Mouse (Mus musculus): ENCODE results near the gene Lrig3. TPM values are rescaled to one million over a fixed set of nuclear protein-coding genes. Genes with fewer than 3 reads are reported as not detected.
A peak's percentile ranks its signal among the peaks of the same experiment; 100 is the strongest.

Gene Lrig3
- 1.3 TPM in 1 of 2 replicates, not detected in the other for polyA plus RNA-seq (2011; ENCODE audit: insufficient read depth, insufficient read length, low replicate concordance, missing spikeins)

GRCm38 (mm10) chr10:125965968-125966480 lies at the start of gene Lrig3:
Gene Lrig3 (plus strand): TSS chr10:125966168.
- Histone ChIP-seq H3K4me3 (replicated peaks; ENCODE audit: control insufficient read depth, low read depth, low read length) (peak within 1 kb of the TSS; percentile 70), H3K27ac (ENCODE audit: control insufficient read depth, insufficient read depth, low read depth, low read length, poor library complexity) (peak within 1 kb of the TSS; percentile 21; the same call in 1 of the 2 replicates), H3K4me1 (ENCODE audit: control insufficient read depth, insufficient read depth, low read length) (no peaks in the 10 kb centered on the region)
- no peak for TF ChIP-seq POLR2A (IDR thresholded peaks at IDR 0.05; ENCODE audit: borderline replicate concordance, control insufficient read depth, low read depth, low read length)
- TF ChIP-seq CTCF (IDR thresholded peaks at IDR 0.05; ENCODE audit: control insufficient read depth, insufficient read depth, low read length): no peak
- 1% methylated on average over 62 of the region's 62 CpGs for WGBS

GRCm38 (mm10) chr10:125916781-125917180 lies 49.2 kb upstream of the Lrig3 start:
- Histone ChIP-seq H3K4me3 (replicated peaks; ENCODE audit: control insufficient read depth, low read depth, low read length) (no peak overlapping the region), H3K4me1 (ENCODE audit: control insufficient read depth, insufficient read depth, low read length) (no peaks in the 10 kb centered on the region), H3K27ac (ENCODE audit: control insufficient read depth, insufficient read depth, low read depth, low read length, poor library complexity) (no peak overlapping the region)
- WGBS: 55% methylated on average over 6 of the region's 6 CpGs
- TF ChIP-seq POLR2A (IDR thresholded peaks at IDR 0.05; ENCODE audit: borderline replicate concordance, control insufficient read depth, low read depth, low read length): no peak
- no peak for TF ChIP-seq CTCF (IDR thresholded peaks at IDR 0.05; ENCODE audit: control insufficient read depth, insufficient read depth, low read length)

- 8% methylated on average over 9 of the region's 9 CpGs for WGBS
- H3K4me1 ChIP-seq (ENCODE audit: control insufficient read depth, insufficient read depth, low read length): no peaks in the 10 kb centered on the region
- TF ChIP-seq POLR2A (IDR thresholded peaks at IDR 0.05; ENCODE audit: borderline replicate concordance, control insufficient read depth, low read depth, low read length): no peak
- TF ChIP-seq CTCF (IDR thresholded peaks at IDR 0.05; ENCODE audit: control insufficient read depth, insufficient read depth, low read length): no peak
- no peak overlapping the region for H3K27ac ChIP-seq (ENCODE audit: control insufficient read depth, insufficient read depth, low read depth, low read length, poor library complexity)
- no peak overlapping the region for H3K4me3 ChIP-seq (replicated peaks; ENCODE audit: control insufficient read depth, low read depth, low read length)
These were observed 48.5 kb upstream of the Lrig3 start for GRCm38 (mm10) chr10:125917436-125917871.

GRCm38 (mm10) chr10:125918994-125919393 lies 47.0 kb upstream of the Lrig3 start:
- Histone ChIP-seq H3K4me1 (ENCODE audit: control insufficient read depth, insufficient read depth, low read length) (no peaks in the 10 kb centered on the region), H3K27ac (ENCODE audit: control insufficient read depth, insufficient read depth, low read depth, low read length, poor library complexity) (no peak overlapping the region), H3K4me3 (replicated peaks; ENCODE audit: control insufficient read depth, low read depth, low read length) (no peak overlapping the region)
- no peak for TF ChIP-seq CTCF (IDR thresholded peaks at IDR 0.05; ENCODE audit: control insufficient read depth, insufficient read depth, low read length)
- TF ChIP-seq POLR2A (IDR thresholded peaks at IDR 0.05; ENCODE audit: borderline replicate concordance, control insufficient read depth, low read depth, low read length): no peak
- 41% methylated on average over 1 of the region's 1 CpGs for WGBS

- WGBS: 43% methylated on average over 6 of the region's 6 CpGs
- Histone ChIP-seq H3K4me3 (replicated peaks; ENCODE audit: control insufficient read depth, low read depth, low read length) (no peak overlapping the region), H3K27ac (ENCODE audit: control insufficient read depth, insufficient read depth, low read depth, low read length, poor library complexity) (no peak overlapping the region), H3K4me1 (ENCODE audit: control insufficient read depth, insufficient read depth, low read length) (no peaks in the 10 kb centered on the region)
- no peak for TF ChIP-seq POLR2A (IDR thresholded peaks at IDR 0.05; ENCODE audit: borderline replicate concordance, control insufficient read depth, low read depth, low read length)
- no peak for TF ChIP-seq CTCF (IDR thresholded peaks at IDR 0.05; ENCODE audit: control insufficient read depth, insufficient read depth, low read length)
These were observed 44.1 kb upstream of the Lrig3 start for GRCm38 (mm10) chr10:125921654-125922446.

- Histone ChIP-seq H3K4me1 (ENCODE audit: control insufficient read depth, insufficient read depth, low read length) (no peaks in the 10 kb centered on the region), H3K4me3 (replicated peaks; ENCODE audit: control insufficient read depth, low read depth, low read length) (no peak overlapping the region), H3K27ac (ENCODE audit: control insufficient read depth, insufficient read depth, low read depth, low read length, poor library complexity) (no peak overlapping the region)
- 77% methylated on average over 3 of the region's 3 CpGs for WGBS
- no peak for TF ChIP-seq POLR2A (IDR thresholded peaks at IDR 0.05; ENCODE audit: borderline replicate concordance, control insufficient read depth, low read depth, low read length)
- TF ChIP-seq CTCF (IDR thresholded peaks at IDR 0.05; ENCODE audit: control insufficient read depth, insufficient read depth, low read length): no peak
These were observed 36.0 kb upstream of the Lrig3 start for GRCm38 (mm10) chr10:125929961-125930360.

GRCm38 (mm10) chr10:125933388-125933787 lies 32.6 kb upstream of the Lrig3 start:
- 72% methylated on average over 6 of the region's 6 CpGs for WGBS
- Histone ChIP-seq H3K4me3 (replicated peaks; ENCODE audit: control insufficient read depth, low read depth, low read length) (no peak overlapping the region), H3K4me1 (ENCODE audit: control insufficient read depth, insufficient read depth, low read length) (no peaks in the 10 kb centered on the region), H3K27ac (ENCODE audit: control insufficient read depth, insufficient read depth, low read depth, low read length, poor library complexity) (no peak overlapping the region)
- TF ChIP-seq CTCF (IDR thresholded peaks at IDR 0.05; ENCODE audit: control insufficient read depth, insufficient read depth, low read length) (no peak), POLR2A (IDR thresholded peaks at IDR 0.05; ENCODE audit: borderline replicate concordance, control insufficient read depth, low read depth, low read length) (no peak)

GRCm38 (mm10) chr10:125934095-125934494 lies 31.9 kb upstream of the Lrig3 start:
- Histone ChIP-seq H3K27ac (ENCODE audit: control insufficient read depth, insufficient read depth, low read depth, low read length, poor library complexity) (no peak overlapping the region), H3K4me1 (ENCODE audit: control insufficient read depth, insufficient read depth, low read length) (no peaks in the 10 kb centered on the region), H3K4me3 (replicated peaks; ENCODE audit: control insufficient read depth, low read depth, low read length) (no peak overlapping the region)
- WGBS: 77% methylated on average over 3 of the region's 3 CpGs
- TF ChIP-seq POLR2A (IDR thresholded peaks at IDR 0.05; ENCODE audit: borderline replicate concordance, control insufficient read depth, low read depth, low read length) (no peak), CTCF (IDR thresholded peaks at IDR 0.05; ENCODE audit: control insufficient read depth, insufficient read depth, low read length) (no peak)
